Mouse (Mus musculus) forebrain, embryonic 14.5 days (tissue): ENCODE measurements around the gene Bmp2k. TPM values are rescaled to one million over a fixed set of nuclear protein-coding genes. Genes with fewer than 3 reads are reported as not detected.

ENCODE experiments used
- ATAC-seq: fragments of 200-750 bp; cut with Nextera tagmentation; 2 replicates; pipeline ENCODE4 v1.8.0; 2017; ENCODE audit warnings: mild to moderate bottlenecking, moderate library complexity
- DNase-seq: peaks from one replicate; pipeline ENCODE4 v3.0.0-alpha.2; 2015; ENCODE audit warnings: low spot score
- H3K27ac ChIP-seq: fragments of 300-500 bp; sonication (generic); 2 replicates; pipeline ENCODE4 v1.5.1; 2014; ENCODE audit warnings: low read depth, mild to moderate bottlenecking, control low read depth, low read length, moderate library complexity
- H3K27me3 ChIP-seq: fragments of 300-500 bp; sonication (generic); replicated peaks from 2 replicates; pipeline ENCODE4 v1.6.1; 2014; ENCODE audit warnings: low read length, control low read depth, mixed read lengths; ENCODE audit not compliant: control insufficient read depth, insufficient read depth
- H3K36me3 ChIP-seq: fragments of 300-500 bp; sonication (generic); 2 replicates; pipeline ENCODE4 v1.6.1; 2014; ENCODE audit warnings: low read length, control low read depth; ENCODE audit not compliant: control insufficient read depth, insufficient read depth
- H3K4me1 ChIP-seq: fragments of 300-500 bp; sonication (generic); 2 replicates; pipeline ENCODE4 v1.6.1; 2014; ENCODE audit warnings: antibody characterized with exemption, low read length, control low read depth; ENCODE audit not compliant: control insufficient read depth, insufficient read depth
- H3K4me2 ChIP-seq: fragments of 300-500 bp; sonication (generic); 2 replicates; pipeline ENCODE4 v1.6.1; 2014; ENCODE audit warnings: mild to moderate bottlenecking, control low read depth, low read length
- H3K4me3 ChIP-seq: fragments of 300-500 bp; sonication (generic); 2 replicates; pipeline ENCODE4 v1.5.1; 2014; ENCODE audit warnings: low read depth, low read length, control low read depth
- H3K9ac ChIP-seq: fragments of 300-500 bp; sonication (generic); 2 replicates; pipeline ENCODE4 v1.6.1; 2014; ENCODE audit warnings: mild to moderate bottlenecking, low read length, control low read depth, moderate library complexity
- H3K9me3 ChIP-seq: fragments of 300-500 bp; sonication (generic); replicated peaks from 2 replicates; pipeline ENCODE4 v1.6.1; 2016; ENCODE audit warnings: low read length, control low read depth, mixed read lengths; ENCODE audit not compliant: control insufficient read depth
- WGBS: fragments of 180-500 bp; shearing (Covaris S2); extraction: QIAGEN DNeasy Blood & Tissue Kit; methylation state at CpG from one replicate; pipeline ENCODE4 v1.1.7; 2014; 5-methylcytosine and 5-hydroxymethylcytosine counted together
- polyA plus RNA-seq: library from polyadenylated mRNA; unstranded; fragments of >200 nt; fragmentation: Nextera tagmentation; extraction: Ambion mirVana; gene quantifications from 2 replicates; pipeline ENCODE4 v1.2.1, GENCODE M21; 2014

The Bmp2k gene
- 7.1 and 8.1 TPM in 2 replicates for polyA plus RNA-seq

DNA sequence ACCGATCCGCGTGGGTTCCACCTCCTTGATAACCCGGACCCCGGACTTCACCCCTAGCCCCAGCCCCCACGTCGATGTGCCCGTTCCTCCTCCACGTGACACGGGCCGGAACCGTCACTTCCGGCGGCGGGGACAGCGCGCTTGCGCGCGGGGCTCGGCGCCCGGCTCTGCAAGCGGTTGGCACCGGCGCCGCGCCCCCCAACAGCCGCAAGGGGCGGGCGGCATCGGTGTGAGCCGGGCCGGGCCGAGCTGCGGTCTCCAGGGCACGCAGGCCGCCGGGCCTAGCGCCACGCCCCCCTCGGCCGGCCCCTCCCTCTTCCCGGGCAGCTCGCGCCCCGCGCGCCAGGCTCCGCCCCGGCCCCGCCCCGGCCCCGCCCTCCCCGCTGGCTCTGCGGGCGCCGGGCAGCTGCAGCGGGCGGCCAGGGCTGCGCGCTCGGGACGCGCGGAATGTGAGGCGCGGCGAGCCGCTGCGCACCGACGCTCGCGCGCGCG is at the start of gene Bmp2k:
Gene Bmp2k (plus strand): TSS at position 380 of the 492 bp plus-strand sequence.
- H3K27ac ChIP-seq: peak within 1 kb of the TSS; percentile 89
- peak within 1 kb of the TSS; percentile 73 for H3K4me3 ChIP-seq
- peak within 1 kb of the TSS; percentile 83 for H3K9ac ChIP-seq
- DNase-seq (peak; percentile 94), ATAC-seq (peak; percentile 97)
- no peaks in the 10 kb centered on the region for H3K9me3 ChIP-seq
- no peaks in the 10 kb centered on the region for H3K27me3 ChIP-seq
- WGBS: under 1% methylated on average over 43 of the region's 78 CpGs
- H3K4me1 ChIP-seq: peaks cover 10% of the 10 kb centered on the region; the same call in 1 of the 2 replicates
- peak within 1 kb of the TSS; percentile 89 for H3K4me2 ChIP-seq
- no peaks in the 10 kb centered on the region for H3K36me3 ChIP-seq

DNA sequence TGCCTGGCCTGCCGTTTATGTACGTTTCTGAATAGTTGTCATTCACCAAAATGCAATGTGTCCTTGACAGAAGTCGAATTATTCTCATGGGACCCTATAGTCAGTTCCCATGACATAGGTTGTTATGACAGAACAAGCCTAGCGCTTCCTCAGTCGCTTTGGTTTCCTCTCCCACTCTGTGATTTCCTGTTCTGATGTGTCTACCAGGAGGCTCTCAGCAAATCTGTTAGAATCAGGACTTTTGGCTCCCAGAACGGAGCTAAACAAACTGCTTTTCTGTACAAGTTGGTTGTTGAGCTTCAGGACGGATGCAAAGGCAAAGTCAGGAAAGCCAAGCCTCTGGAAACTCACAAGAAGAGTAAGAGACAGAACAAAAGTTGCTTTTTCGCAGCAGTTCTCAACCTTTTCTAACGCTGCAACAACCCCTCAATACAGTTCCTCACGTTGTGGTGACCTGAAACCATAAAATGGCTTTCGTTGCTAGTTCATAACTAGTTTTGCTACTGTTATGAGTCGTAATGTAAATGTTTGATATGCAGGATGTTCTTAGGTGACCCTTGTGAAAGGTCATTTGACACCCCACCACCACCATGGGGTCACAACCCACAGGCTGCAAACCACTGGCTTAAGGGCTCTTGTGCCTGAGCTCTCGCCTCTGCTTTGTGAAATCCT is 48.5 kb upstream of the Bmp2k start:
- Histone ChIP-seq H3K27ac (no peak overlapping the region), H3K4me2 (no peak overlapping the region), H3K4me3 (no peak overlapping the region), H3K9ac (no peak overlapping the region), H3K36me3 (no peaks in the 10 kb centered on the region), H3K27me3 (no peaks in the 10 kb centered on the region), H3K9me3 (no peaks in the 10 kb centered on the region), H3K4me1 (no peaks in the 10 kb centered on the region)
- ATAC-seq: no peak
- WGBS: 93% methylated on average over 13 of the region's 13 CpGs
- no peak for DNase-seq

DNA sequence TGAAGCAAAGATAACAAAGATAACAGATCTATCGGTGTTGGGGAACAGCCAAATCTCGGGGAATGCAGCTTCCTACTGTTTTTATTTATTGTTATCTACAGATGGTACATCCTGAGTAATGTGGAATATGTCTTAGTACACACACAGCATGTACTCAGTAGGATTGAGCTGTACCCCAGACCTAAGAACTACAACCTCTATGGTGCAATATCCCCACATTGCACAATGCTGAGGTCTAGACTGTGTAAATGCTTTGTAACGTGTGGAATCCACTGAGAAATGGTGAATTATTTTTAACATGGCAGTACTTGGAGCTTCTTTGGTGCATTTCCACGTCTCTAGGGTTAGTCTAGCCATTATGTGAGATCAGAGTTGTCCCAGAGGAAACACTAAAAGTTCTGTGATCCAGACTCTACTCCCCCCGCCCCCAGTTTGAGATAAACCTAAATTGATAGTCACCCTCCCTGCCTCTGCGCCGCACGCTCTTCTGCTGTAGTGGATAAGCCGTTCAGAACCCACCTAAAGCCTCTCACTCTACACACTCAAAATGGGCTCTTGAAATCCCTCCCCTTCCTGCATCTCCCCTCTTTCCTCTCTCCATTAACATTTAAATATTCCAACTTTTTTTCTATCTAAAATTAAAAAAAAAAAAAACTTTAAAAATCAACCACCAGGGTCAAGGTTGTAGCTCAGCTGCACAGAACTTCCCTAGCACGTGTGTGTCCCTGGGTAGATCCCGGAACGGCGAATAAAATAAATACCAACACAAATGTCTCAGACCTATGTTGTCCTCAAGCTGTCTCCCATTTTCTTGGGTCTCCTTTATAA is 47.4 kb upstream of the Bmp2k start:
- H3K27me3 ChIP-seq: no peaks in the 10 kb centered on the region
- no peaks in the 10 kb centered on the region for H3K36me3 ChIP-seq
- no peaks in the 10 kb centered on the region for H3K9me3 ChIP-seq
- H3K4me1 ChIP-seq: peaks cover 8% of the 10 kb centered on the region
- no peak overlapping the region for H3K4me2 ChIP-seq
- no peak overlapping the region for H3K27ac ChIP-seq
- H3K9ac ChIP-seq: no peak overlapping the region
- DNase-seq (no peak), ATAC-seq (no peak)
- H3K4me3 ChIP-seq: no peak overlapping the region
- WGBS: 91% methylated on average over 13 of the region's 13 CpGs

DNA sequence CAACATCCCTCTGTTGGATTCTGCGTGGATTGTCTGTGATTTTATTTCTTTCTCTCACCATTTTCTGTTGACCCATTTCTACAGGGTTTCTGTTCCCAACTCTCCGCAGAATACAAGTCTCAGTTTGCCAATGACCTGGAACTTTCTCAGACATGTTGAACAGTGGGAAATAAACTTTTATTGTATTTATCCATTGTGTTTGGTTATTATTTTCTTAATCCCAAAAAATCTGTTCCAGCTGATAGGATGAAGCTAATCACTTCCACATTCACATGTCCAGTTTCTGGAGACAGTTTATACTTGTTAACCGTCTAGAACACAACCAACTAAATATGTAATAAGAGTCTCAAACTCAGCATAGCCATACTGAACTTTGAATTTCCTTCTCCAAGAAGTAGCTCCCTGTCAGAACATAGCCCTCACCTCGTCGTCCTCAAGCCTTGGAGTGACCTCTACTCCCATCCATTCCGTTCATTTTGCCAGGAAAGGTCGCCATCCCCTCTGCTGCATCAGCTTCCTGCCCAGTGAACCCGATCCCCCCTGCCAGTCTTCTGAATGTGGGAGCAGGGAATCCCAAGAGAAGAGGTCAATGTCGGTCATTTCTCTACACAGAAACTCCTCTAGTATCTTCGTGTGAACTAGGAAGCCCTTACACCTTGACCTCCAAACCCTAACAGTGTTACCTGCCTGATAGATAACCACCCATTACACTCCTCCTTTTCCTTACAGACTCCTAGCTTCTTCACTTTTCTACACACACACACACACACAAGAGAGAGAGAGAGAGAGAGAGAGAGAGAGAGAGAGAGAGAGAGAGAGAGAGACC is 46.6 kb upstream of the Bmp2k start:
- no peak for ATAC-seq
- 83% methylated on average over 10 of the region's 10 CpGs for WGBS

DNA sequence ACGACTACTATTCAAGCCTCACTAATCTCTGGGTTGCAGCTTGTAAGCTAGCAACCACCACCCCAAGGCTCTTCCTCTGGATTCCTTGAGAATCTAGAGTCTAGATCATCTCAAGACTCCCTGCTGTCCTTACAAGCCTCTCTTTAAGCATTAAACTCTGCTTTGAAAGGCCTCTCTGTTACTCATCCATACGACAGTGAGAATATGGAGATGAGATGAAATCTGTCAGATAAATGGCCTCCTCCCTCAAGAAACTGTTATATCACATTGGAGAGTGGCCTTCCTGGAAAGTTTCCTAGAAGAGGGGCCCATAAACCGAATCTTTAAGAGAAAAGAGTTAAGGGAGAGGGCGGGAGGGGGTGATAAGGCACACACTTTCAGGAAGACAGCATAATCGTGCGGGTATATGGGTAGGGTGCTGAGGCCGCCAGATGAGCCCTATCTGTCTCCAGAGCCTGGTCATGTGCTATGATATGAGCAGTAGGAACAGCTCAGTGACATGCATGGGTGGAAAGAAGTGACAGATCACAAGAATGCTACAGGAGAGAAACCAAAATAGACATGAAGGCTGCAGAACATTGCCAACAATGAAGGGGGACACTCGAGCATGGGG is 45.9 kb upstream of the Bmp2k start:
- no peaks in the 10 kb centered on the region for H3K36me3 ChIP-seq
- H3K9ac ChIP-seq: no peak overlapping the region
- H3K4me3 ChIP-seq: no peak overlapping the region
- WGBS: 83% methylated on average over 8 of the region's 8 CpGs
- H3K9me3 ChIP-seq: no peaks in the 10 kb centered on the region
- DNase-seq: no peak
- H3K4me2 ChIP-seq: no peak overlapping the region
- H3K27ac ChIP-seq: no peak overlapping the region
- H3K27me3 ChIP-seq: no peaks in the 10 kb centered on the region
- H3K4me1 ChIP-seq: peaks cover 8% of the 10 kb centered on the region
- ATAC-seq: no peak

More for the DNA sequence above, 46.6 kb upstream of the Bmp2k start:
- Histone ChIP-seq H3K9ac (no peak overlapping the region), H3K4me1 (peaks cover 8% of the 10 kb centered on the region), H3K27ac (no peak overlapping the region), H3K27me3 (no peaks in the 10 kb centered on the region), H3K4me3 (no peak overlapping the region), H3K36me3 (no peaks in the 10 kb centered on the region), H3K4me2 (no peak overlapping the region), H3K9me3 (no peaks in the 10 kb centered on the region)
- DNase-seq: no peak

DNA sequence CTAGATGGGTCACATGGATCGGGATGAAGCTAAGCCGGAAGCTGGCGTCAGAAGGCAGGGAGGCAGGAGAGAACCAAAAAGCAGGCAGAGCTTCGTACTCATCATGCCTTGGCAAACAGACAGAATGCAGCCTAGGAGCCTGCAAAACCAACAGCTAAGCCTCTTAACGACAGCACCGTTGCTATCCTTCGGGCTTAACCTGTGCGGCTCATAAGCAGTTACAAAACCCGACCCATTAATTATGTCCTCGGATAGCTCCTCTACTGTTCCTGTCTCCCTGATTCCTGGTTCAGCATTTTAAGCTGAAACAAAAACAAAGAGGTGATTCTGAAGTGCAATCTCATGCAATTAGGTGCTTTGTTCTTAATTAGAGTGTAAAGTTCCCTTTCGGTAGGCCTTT is 43.4 kb upstream of the Bmp2k start:
- peak; percentile 83 for ATAC-seq
- H3K4me2 ChIP-seq: peak overlapping the region; percentile 8; the same call in 1 of the 2 replicates
- no peaks in the 10 kb centered on the region for H3K27me3 ChIP-seq
- H3K4me1 ChIP-seq: peaks cover 8% of the 10 kb centered on the region
- WGBS: 15% methylated on average over 11 of the region's 11 CpGs
- no peaks in the 10 kb centered on the region for H3K9me3 ChIP-seq
- H3K36me3 ChIP-seq: no peaks in the 10 kb centered on the region
- H3K9ac ChIP-seq: no peak overlapping the region
- DNase-seq: peak; percentile 67
- H3K4me3 ChIP-seq: no peak overlapping the region
- no peak overlapping the region for H3K27ac ChIP-seq

DNA sequence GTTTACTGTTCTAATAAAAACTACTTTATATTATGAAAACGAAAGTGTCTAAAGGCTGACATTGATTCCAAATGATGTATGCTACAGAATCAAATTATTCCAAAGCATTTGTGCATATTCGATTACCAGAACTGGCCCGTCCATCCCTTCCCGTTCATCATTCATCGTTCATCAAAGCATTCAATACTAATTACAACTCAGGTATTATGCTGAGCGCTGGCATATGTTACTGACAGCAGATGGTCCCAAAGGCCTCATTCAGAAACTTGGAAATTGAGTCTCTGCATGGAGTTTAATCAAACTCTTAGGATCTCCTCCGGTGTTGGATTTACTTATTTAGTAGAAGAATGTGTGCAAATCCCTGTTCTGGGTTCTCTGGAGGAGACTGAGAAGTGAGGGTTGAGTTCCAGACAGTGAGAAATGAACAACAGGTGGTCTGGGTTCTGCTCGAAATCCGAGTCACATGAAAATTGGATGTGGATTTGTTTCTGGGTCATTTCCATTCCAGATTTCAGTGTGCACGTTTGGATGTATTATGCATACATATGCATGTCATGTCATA is 42.9 kb upstream of the Bmp2k start:
- DNase-seq (peak; percentile 37), ATAC-seq (peak; percentile 68)
- 31% methylated on average over 10 of the region's 10 CpGs for WGBS
- no peaks in the 10 kb centered on the region for H3K36me3 ChIP-seq
- peak overlapping the region; percentile 8; the same call in 1 of the 2 replicates for H3K4me2 ChIP-seq
- H3K9ac ChIP-seq: no peak overlapping the region
- H3K4me3 ChIP-seq: no peak overlapping the region
- peaks cover 8% of the 10 kb centered on the region for H3K4me1 ChIP-seq
- no peaks in the 10 kb centered on the region for H3K9me3 ChIP-seq
- H3K27ac ChIP-seq: no peak overlapping the region
- H3K27me3 ChIP-seq: no peaks in the 10 kb centered on the region

DNA sequence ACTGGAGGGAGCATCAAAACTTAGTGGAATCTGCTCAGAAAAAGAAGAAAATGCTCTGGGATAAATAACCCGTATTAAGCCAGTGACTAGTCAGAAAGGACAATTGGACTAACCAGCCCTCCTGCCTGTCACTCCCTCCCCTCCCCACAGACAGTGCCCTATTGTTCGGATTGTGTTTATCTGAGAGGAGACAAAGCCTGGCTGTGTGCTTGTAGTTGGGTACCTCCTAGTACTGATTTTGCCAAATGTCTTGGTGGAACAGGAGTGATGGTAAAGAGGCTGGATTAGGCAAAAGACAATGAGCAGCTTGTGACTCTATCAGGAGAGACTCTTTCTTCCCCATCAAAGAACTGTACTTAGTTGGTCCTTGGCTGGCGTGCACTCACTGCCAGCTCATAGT is 40.6 kb upstream of the Bmp2k start:
- DNase-seq (no peak), ATAC-seq (no peak)
- no peaks in the 10 kb centered on the region for H3K36me3 ChIP-seq
- no peaks in the 10 kb centered on the region for H3K27me3 ChIP-seq
- WGBS: 33% methylated on average over 3 of the region's 3 CpGs
- no peaks in the 10 kb centered on the region for H3K9me3 ChIP-seq
- no peak overlapping the region for H3K4me3 ChIP-seq
- H3K4me2 ChIP-seq: no peak overlapping the region
- H3K27ac ChIP-seq: no peak overlapping the region
- no peak overlapping the region for H3K9ac ChIP-seq
- peaks cover 8% of the 10 kb centered on the region for H3K4me1 ChIP-seq
